Mouse (Mus musculus) embryonic facial prominence, embryonic 10.5 days (tissue): Measurements from ENCODE around the gene Rnf212. TPM values are rescaled to one million over a fixed set of nuclear protein-coding genes. Genes with fewer than 3 reads are reported as not detected.
A peak's percentile ranks its signal among the peaks of the same experiment; 100 is the strongest.

Source experiments
- DNase-seq: peaks from one replicate; pipeline ENCODE4 v3.0.0-alpha.2; 2017; ENCODE audit warnings: low spot score
- H3K27ac ChIP-seq: fragments of 300-500 bp; sonication (generic); replicated peaks from 2 replicates; pipeline ENCODE4 v1.5.1; 2016; ENCODE audit warnings: mild to moderate bottlenecking
- H3K27me3 ChIP-seq: fragments of 300-500 bp; sonication (generic); replicated peaks from 2 replicates; pipeline ENCODE4 v1.6.1; 2016; ENCODE audit warnings: low read depth, mild to moderate bottlenecking; ENCODE audit not compliant: poor library complexity, severe bottlenecking
- H3K36me3 ChIP-seq: fragments of 300-500 bp; sonication (generic); replicated peaks from 2 replicates; pipeline ENCODE4 v1.6.1; 2016; ENCODE audit warnings: mild to moderate bottlenecking, moderate library complexity
- H3K4me1 ChIP-seq: fragments of 300-500 bp; sonication (generic); 2 replicates; pipeline ENCODE4 v1.6.1; 2016
- H3K4me3 ChIP-seq: fragments of 300-500 bp; sonication (generic); 2 replicates; pipeline ENCODE4 v1.5.1; 2016; ENCODE audit warnings: mild to moderate bottlenecking, moderate library complexity
- H3K9me3 ChIP-seq: fragments of 300-500 bp; sonication (generic); 2 replicates; pipeline ENCODE4 v1.6.1; 2016; ENCODE audit warnings: mild to moderate bottlenecking
- WGBS: fragments of 180-500 bp; shearing (Covaris S2); methylation state at CpG from one replicate; pipeline ENCODE4 v1.1.7; 2016; 5-methylcytosine and 5-hydroxymethylcytosine counted together
- polyA plus RNA-seq: library from polyadenylated mRNA; unstranded; fragments of >200 nt; fragmentation: Nextera tagmentation; extraction: Ambion mirVana; gene quantifications from 2 replicates; pipeline ENCODE4 v1.2.1, GENCODE M21; 2016

The Rnf212 gene
- polyA plus RNA-seq, 1 experiment from 2014 or later, result 0.92 TPM

DNA sequence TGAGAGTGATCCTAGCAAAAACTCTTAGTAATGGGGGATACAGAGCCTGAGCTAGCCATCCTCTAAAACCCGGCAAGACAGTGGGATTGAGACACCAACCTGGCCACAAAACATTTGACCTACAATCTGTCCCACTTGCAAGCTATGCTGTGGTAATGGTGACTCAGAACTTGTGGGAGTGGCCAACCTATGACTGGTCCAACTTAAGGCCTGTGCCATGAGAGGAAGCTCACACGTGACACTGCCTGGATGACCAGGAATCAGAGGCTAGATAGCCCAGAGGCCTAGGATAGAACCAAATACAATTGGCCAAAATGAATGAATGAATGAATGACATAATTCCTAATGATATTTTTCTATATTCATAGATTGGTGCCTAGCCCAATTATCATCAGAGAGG lies 32.9 kb downstream of the Rnf212 start:
- Histone ChIP-seq H3K27ac (no peak overlapping the region), H3K36me3 (no peaks in the 10 kb centered on the region), H3K4me1 (no peaks in the 10 kb centered on the region), H3K27me3 (no peaks in the 10 kb centered on the region), H3K4me3 (no peak overlapping the region), H3K9me3 (no peaks in the 10 kb centered on the region)
- 92% methylated on average over 2 of the region's 2 CpGs for WGBS
- no peak for DNase-seq

DNA sequence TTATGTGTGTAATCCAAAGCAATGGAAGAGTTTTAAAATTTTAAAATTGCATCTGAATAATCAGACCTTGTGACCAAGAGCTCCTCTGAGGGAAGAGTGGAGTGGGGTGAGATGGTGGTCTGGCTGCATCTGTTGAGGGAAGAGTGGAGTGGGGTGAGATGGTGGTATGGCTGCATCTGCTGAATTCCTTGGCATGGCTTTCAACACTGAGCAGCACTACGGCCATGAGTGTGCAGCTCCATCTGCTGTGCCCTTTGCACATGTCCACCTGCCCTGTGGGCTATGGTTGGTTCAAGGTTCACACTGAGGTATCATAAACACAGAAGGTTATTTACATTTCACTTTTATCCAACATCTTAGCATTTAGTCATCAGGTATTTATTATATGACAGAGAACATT lies 47.4 kb downstream of the Rnf212 start:
- no peak for DNase-seq
- Histone ChIP-seq H3K27ac (no peak overlapping the region), H3K4me1 (no peaks in the 10 kb centered on the region), H3K9me3 (no peaks in the 10 kb centered on the region), H3K27me3 (no peaks in the 10 kb centered on the region), H3K36me3 (no peaks in the 10 kb centered on the region), H3K4me3 (no peak overlapping the region)
- 91% methylated on average over 1 of the region's 1 CpGs for WGBS

DNA sequence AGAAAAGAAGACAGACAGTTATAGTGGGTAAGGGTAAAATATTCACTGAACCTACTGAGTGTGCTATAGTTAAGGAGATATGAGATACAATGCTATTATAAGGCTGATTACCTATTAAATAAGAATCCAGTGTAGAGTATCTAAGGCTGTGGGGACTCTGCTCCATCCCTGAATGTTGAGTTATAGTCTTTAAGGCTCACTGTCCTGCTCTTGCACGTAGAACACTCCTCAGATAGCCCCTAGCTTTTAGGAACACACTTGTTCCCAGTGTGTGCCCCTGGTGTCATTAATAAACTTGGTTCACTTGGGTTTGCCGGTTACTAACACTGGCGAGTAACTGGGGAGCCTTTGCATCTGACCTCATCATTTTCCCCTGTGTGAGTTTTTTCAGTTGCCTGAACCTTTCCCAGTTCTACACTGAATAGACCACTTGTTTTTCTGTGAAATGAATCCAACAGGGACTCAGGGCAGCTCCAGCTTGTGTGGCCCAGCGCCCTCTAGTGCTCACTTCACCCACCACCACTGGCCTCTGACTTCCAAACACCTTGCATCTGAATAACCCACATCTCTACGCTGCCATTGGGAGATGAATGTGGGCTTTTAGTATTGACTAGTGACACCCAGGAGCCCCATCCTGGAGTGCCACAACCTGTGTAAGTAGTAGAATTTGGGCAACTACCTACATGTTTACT lies 48.1 kb downstream of the Rnf212 start:
- Histone ChIP-seq H3K36me3 (no peaks in the 10 kb centered on the region), H3K4me1 (no peaks in the 10 kb centered on the region), H3K4me3 (no peak overlapping the region), H3K27me3 (no peaks in the 10 kb centered on the region), H3K9me3 (no peaks in the 10 kb centered on the region), H3K27ac (no peak overlapping the region)
- WGBS, result 23% methylated on average over 5 of the region's 5 CpGs
- DNase-seq, result peak; percentile 79

DNA sequence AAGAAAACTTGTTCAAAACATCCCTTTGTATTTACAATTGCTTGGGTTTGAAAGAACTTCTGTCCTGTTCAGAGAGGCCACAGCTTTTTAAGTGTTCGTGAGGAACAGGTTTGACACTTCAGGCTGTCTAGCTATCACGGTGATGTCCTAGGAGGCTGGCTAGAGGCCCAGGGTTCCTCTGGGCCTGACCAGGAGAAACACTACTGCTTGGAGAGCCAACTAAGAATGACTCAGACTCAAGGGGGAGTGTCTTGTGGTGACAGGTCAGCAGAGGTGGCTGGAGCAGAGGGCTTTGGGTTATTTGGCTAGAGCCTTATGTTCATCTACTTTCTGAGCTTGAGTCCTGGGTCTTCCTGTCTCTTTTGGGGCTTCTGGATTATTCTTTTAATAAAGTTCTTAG lies 50.8 kb downstream of the Rnf212 start:
- Histone ChIP-seq H3K9me3 (no peaks in the 10 kb centered on the region), H3K4me3 (no peak overlapping the region), H3K36me3 (no peaks in the 10 kb centered on the region), H3K4me1 (no peaks in the 10 kb centered on the region), H3K27ac (no peak overlapping the region), H3K27me3 (no peaks in the 10 kb centered on the region)
- no peak for DNase-seq
- WGBS, result 57% methylated on average over 2 of the region's 2 CpGs

DNA sequence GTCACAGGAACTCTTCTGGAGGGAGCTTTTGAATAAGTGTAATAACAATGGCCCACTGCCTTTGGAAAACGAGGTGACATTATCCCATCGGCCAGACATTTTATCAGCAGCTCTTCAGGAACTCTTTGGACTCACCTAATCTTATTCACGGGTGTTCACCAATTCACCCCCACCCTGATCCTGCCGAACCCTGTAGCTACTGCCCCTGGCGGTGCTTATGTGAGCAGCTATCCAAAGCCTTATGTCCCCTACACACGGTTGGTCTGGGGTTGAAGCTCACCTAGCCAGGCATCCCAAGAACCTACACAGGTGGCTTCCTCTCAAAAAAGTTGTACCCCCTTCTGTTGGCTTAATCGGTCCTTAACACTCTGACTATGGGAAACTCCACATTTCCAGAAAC lies 55.0 kb downstream of the Rnf212 start:
- Histone ChIP-seq H3K4me3 (no peak overlapping the region), H3K27me3 (no peaks in the 10 kb centered on the region), H3K27ac (no peak overlapping the region), H3K36me3 (no peaks in the 10 kb centered on the region), H3K9me3 (no peaks in the 10 kb centered on the region), H3K4me1 (peaks cover 13% of the 10 kb centered on the region)
- no peak for DNase-seq
- WGBS, result 65% methylated on average over 7 of the region's 7 CpGs

DNA sequence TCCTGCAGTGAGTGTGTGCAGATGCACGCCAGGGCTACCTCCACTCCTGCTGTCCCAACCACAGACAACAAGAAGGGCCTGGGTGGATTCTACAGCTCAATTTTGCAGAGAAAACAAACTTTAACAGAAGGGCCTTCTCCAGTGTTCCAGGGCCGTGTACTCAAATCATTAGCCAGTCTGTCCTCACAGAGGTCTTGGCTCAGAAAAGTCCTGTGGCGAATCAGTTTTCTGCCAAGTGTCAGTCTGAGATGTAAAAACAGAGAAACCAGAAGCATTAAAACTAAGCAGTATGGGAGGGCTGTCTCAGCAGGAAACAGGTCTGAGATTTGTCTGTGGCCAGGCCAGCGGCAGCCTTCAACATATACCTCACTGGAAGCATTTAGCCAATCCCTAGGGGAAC lies 56.7 kb downstream of the Rnf212 start:
- H3K36me3 ChIP-seq, result no peaks in the 10 kb centered on the region
- H3K27ac ChIP-seq, result peak overlapping the region; percentile 61
- no peak overlapping the region for H3K4me3 ChIP-seq
- 36% methylated on average over 4 of the region's 4 CpGs for WGBS
- H3K9me3 ChIP-seq, result no peaks in the 10 kb centered on the region
- H3K4me1 ChIP-seq, result peaks cover 23% of the 10 kb centered on the region
- no peaks in the 10 kb centered on the region for H3K27me3 ChIP-seq
- no peak for DNase-seq

DNA sequence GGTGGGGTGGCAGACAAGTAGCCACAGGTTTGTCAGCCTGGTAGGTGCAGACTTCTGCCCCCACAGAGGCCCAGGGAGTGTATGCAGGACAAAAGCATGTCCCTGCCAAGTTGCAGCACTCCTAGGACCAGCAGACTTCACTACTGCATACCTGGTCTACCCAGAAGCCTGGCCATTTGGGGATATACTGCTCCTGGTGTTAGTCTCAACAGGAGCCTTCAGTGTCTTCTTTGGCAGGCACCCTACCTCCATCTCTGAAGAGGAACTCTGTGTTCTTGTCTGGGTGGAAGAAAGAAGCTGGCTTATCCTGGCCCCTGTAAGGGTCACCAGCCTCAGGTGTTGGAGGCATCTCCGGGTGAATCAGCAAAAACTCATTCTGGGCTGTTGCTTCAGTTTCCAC lies 58.8 kb downstream of the Rnf212 start:
- Histone ChIP-seq H3K27me3 (no peaks in the 10 kb centered on the region), H3K36me3 (no peaks in the 10 kb centered on the region), H3K27ac (no peak overlapping the region), H3K4me3 (no peak overlapping the region), H3K4me1 (peaks cover 23% of the 10 kb centered on the region), H3K9me3 (no peaks in the 10 kb centered on the region)
- DNase-seq, result no peak
- 85% methylated on average over 1 of the region's 1 CpGs for WGBS

DNA sequence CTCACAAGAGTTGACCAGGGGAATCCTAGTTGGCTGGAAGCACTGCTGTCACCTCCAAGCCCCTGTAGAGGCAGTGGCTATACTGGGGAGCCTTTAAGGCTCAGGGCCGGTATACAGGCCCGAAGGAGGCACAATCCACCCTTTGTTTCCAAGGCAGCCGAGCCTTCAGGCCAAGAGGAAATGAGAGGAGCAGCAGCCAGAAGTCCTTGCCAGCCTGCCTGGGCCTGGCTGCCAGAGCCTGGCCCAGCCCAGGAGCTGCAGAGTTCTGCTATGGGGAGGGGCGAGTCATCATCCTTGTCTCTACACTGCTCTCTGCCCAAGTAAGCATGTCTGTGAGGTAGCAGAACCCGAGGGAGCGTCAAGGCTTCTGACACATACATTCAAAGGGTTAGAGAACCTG lies 60.6 kb downstream of the Rnf212 start:
- peak overlapping the region; percentile 40; the same call in 1 of the 2 replicates for H3K27ac ChIP-seq
- H3K4me1 ChIP-seq, result peaks cover 23% of the 10 kb centered on the region
- H3K4me3 ChIP-seq, result no peak overlapping the region
- DNase-seq, result no peak
- WGBS, result 50% methylated on average over 6 of the region's 6 CpGs
- peaks cover 2% of the 10 kb centered on the region for H3K36me3 ChIP-seq
- H3K27me3 ChIP-seq, result no peaks in the 10 kb centered on the region
- H3K9me3 ChIP-seq, result no peaks in the 10 kb centered on the region

DNA sequence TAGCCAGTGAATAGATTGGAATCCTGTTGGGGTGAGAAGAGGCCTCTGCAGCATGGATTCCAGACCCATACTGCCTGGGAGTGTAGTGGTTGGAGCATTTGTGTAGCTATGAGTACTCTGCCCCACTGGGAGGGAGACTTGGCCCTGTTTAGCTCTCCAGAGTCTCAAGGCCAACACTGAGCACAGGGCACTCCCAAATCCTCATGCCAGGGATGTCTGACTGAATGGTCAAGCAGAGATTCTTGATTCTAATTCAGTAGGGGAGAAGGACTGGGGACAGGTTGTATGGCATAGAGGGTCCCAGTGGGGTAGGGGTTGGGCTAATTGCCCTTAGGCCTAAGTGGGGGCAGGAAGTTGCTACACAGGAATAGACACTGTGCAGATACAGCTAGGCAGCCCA lies 61.1 kb downstream of the Rnf212 start:
- Histone ChIP-seq H3K27ac (peak overlapping the region; percentile 40; the same call in 1 of the 2 replicates), H3K4me1 (peaks cover 23% of the 10 kb centered on the region), H3K9me3 (no peaks in the 10 kb centered on the region), H3K36me3 (peaks cover 7% of the 10 kb centered on the region), H3K4me3 (no peak overlapping the region), H3K27me3 (no peaks in the 10 kb centered on the region)
- no peak for DNase-seq

DNA sequence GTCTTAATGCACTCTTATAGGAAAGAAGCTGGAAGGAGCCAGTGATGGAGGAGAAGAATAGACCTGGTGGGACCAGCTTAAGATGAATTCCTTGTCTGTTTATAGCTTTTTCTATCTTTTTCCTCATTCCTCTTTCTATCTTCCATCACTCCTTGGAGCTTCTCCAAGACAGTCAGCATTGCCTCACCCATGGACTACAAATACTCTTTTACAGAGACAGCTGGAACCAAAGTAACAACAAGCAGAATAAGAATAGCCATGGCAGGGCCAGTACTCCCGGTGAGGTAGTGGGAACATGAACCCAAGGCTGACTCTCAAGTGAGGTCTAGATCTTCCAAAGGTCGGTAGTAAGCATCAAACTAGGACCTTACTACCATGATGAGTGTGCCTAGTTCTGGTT lies 61.7 kb downstream of the Rnf212 start:
- Histone ChIP-seq H3K36me3 (peaks cover 13% of the 10 kb centered on the region), H3K27me3 (no peaks in the 10 kb centered on the region), H3K4me3 (no peak overlapping the region), H3K9me3 (no peaks in the 10 kb centered on the region), H3K4me1 (peaks cover 17% of the 10 kb centered on the region), H3K27ac (no peak overlapping the region)
- no peak for DNase-seq
- WGBS, result 86% methylated on average over 2 of the region's 2 CpGs

DNA sequence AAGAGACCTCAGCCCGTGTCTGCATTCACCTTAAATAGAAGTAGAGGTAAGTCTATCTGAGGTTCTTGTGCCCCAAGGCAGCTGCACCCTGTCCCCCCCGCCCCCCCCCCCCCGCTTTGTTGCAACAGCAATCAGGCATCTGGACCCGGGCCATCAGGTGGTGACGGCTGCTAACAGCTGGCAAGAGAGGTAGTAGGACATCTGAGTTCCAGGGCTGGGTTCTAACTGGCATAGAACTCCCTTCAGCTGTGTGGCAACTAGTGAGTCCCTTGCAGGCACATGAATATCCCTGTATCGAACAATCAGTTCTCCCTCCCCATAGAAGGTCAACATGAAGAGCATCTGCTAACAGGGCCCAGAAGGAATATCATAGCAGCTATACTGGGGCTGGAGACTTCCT lies 62.8 kb downstream of the Rnf212 start:
- Histone ChIP-seq H3K27me3 (no peaks in the 10 kb centered on the region), H3K4me1 (peaks cover 10% of the 10 kb centered on the region), H3K36me3 (peaks cover 24% of the 10 kb centered on the region), H3K9me3 (no peaks in the 10 kb centered on the region), H3K27ac (no peak overlapping the region), H3K4me3 (no peak overlapping the region)
- no peak for DNase-seq
- WGBS, result 80% methylated on average over 6 of the region's 6 CpGs

DNA sequence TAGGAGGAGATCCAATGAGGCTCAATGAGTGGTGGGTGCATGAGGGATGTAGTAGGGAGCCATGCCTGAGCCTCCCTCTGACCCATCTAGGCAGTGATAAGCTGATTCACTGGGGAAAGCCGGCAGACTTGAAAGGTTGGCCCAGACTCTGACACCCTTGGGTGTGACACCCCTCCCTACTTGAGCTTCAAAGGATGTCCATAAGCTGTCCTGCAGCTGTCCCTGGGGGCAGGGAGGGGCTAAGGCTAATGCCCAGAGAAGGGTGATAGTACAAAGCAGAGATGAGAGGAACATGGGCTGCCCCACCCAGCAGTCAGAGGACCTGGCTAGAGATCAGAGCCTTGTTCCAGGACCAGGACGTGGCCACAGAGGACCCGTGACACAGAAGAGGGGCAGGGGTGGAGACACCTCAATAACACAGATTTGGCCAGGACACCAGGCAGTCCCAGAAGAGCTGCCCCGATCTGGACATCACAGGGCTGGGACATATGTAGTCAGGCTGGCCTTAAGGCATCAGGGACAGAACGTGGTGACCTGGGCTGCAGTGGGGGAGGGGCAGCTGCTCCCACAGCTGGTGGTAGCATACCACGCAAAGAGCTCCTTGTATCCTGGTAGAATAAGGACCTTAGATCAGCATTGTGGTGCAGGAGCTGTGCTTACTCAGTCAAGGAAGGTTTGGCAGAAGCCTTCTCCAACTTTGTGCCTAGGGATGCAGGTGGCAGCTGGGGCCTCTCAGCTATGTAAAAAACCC lies 65.6 kb downstream of the Rnf212 start:
- H3K4me1 ChIP-seq, result peaks cover 8% of the 10 kb centered on the region
- H3K27me3 ChIP-seq, result no peaks in the 10 kb centered on the region
- peaks cover 52% of the 10 kb centered on the region for H3K36me3 ChIP-seq
- WGBS, result 59% methylated on average over 6 of the region's 6 CpGs
- no peak overlapping the region for H3K4me3 ChIP-seq
- no peaks in the 10 kb centered on the region for H3K9me3 ChIP-seq
- H3K27ac ChIP-seq, result no peak overlapping the region
- DNase-seq, result no peak

DNA sequence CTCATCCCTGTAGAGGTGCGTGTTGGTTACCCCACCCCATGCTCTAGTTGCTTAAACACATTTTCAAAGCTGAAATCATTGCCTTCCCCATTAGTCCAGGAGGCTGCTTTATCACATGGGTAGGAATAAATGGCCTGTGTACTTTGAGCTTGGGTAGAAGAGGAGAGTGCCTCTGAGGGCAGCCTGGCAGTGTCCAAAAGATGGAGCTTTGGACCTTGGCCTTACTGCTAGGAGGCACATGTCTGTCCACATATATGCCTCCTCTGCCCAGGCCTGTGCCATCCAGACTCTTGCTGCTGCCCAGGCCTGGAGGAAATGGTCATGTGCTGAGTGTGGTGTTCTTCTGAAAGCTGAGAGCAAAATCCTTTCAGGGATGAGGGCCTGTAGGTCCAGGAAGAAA lies 66.4 kb downstream of the Rnf212 start:
- 87% methylated on average over 1 of the region's 1 CpGs for WGBS
- H3K4me3 ChIP-seq, result no peak overlapping the region
- DNase-seq, result no peak
- H3K9me3 ChIP-seq, result no peaks in the 10 kb centered on the region
- H3K36me3 ChIP-seq, result peaks cover 59% of the 10 kb centered on the region
- no peak overlapping the region for H3K27ac ChIP-seq
- peaks cover 10% of the 10 kb centered on the region for H3K4me1 ChIP-seq
- H3K27me3 ChIP-seq, result no peaks in the 10 kb centered on the region
